Mouse (Mus musculus) right cerebral cortex, postnatal 36 days (tissue): ENCODE data around the gene Actn4.
A peak's percentile ranks its signal among the peaks of the same experiment; 100 is the strongest.

Experiments used
- DNase-seq, 2 experiments: peaks; one replicate each; pipeline ENCODE4 v3.0.0; 2022; ENCODE audit warnings: low spot score in 2 of 2, mixed read lengths in 1 of 2

The Actn4 gene

DNA sequence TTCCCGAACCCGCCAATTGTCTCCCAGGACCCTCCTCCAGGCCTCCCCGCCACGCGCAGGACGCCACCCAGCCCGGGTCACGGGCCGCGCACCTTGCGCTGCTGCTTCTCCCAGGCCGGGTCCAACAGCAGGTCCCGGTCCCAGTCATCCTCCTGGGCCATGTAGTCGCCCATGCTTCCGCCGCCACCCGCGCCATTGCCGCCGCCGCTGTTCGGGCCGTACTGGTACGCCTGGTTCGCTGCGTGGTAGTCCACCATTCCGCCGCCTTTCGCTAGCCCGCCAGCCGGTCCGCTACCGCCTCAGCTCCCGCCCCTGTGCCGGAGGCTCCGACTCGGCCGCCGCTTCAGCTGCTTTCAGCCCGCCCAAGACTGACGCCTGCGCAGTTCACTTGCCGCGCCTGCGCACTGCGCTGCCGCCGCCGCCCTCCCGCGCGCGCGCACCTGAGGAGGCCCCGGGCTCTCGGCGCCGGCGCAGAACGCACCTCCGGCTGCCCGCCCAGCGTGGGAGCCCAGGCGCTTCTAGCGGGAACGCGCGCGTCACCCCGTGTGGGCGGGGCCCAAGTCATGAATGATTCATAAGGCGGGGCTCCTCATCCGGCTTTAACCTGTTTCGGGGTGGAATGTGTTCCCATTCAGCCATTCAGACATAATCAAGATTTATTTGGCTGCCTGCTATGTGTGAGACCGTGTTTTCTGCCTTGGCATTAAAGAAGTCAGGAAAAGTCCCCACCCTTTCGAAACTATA lies at the start of gene Actn4:
Actn4 (minus strand) TSS at position 414 of the 744 bp plus-strand sequence.
- peak; percentile 98 for DNase-seq

DNA sequence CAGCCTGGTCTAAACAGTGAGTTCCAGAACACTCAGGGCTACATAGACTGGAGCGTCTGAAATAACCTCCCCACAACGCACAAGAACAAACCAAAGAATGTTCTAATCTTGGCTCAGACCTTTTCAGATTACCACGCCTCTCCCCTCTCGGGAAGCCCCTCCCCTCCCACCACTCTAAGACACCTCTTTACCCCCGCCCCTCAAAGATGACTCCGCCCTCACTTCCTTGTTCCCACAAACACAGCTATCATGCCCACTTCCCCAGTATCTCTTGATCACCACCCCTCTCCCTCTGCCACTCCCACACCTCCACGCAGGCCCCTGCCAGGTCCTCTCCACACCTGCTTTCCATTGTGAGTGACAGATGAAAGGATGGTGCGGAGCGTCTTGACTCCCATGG lies 46.6 kb upstream of the Actn4 start:
- DNase-seq = no peak

DNA sequence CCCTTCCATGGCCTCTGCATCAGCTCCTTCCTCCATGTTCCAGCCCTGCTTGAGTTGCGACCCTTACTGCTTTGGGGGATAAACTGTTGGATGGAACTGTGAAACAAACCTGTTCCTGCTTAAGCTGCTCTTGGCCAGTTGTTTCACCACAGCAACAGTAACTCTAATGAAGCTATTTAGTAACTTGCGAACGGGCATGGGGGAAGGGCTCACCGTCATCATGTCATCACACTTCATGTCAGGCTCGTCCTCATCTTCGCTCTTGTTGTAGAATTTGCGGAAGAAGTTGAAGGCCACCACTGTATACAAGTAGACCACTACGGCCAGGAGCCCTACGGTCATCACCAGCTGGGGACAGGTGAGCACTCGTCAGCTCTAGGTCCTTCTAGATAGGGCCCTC lies 46.0 kb upstream of the Actn4 start:
- DNase-seq = no peak

DNA sequence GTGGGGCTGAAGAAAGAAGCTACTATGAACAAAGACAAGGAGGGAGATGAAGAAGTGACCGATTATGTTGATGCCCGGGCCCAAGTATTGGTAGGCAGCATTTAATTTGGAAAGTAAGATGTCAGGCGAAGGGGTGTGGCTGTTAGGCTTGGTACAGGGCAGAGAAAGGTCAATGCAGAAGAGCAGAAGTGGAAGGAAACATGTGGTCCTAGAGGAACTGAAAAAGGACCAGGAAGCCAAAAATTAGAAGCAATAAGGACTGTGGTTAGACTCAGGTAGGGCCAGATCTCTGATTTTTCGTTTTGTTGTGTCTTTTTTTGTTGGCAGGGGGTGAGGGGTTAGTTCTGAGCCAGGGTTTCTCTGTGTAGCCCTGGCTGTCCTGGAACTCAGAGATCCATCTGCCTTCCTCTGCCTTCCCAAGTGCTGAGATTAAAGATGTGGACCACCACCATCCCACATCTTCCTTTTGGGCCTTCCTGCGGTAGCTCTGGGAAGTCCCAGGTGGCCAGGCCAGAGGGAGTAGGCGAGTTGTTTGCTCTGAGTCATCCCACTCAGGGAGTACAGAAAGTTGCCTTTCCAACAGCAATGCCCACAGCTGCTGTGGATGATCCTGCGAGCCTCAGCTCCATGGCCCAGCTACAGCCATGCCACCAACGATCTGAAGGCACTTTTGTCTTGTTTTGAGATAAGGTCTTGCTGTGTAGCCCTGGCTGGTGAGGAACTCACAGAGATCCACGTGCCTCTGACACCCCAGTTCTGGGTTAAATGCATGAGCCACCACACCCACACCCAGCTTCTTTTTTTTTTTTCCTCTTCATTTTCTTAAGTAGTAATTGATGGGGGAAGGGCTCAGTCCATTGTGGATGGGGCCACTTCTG lies 45.3 kb upstream of the Actn4 start:
- DNase-seq = peak in 1 of 2 experiments; percentile 6

DNA sequence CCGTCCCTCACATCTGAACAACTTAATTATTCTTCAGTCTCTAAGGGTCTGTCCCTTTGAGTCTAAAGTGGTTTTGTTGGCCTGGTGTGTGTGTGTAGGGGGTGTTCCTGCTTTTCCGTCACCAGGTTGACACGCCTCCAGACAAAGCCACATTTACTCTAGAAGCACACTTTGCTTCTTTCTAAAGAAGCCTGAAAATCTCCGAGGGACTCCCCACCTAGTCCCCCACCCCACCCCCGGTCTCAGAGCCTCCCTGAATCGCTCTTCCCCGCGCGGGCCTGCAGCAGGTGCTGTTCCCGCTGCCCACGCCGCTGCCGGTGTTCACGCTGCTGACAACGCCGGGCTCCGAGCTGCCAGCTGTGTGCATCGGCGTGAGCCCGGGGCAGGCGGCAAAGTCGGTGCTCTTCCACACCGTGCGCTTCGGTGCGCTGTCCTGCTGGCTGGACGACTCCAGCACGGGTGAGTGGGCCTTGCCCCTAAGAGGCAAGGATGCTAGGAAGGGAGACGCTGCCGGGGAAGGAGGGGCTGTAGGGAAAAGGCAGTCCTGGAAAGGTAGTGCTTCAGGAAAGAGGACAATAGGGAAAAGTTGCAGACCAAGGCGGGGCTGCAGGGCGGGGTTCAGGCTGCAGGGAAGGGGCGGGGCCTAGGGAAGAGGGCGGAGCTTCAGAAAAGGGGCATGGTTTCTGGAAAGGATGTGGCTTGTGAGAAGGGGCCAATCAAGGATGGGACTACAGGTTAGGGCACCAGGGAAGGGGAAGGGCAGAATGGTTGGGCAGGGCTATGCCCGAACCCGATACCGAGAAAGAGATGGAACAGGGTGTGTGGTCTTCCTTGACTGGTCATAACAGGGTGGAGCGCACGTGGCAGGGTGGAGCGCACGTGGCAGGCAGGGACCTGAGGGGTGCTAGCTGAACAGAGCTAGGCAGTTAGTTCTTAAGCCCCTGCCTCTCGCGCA lies 38.8 kb upstream of the Actn4 start:
- DNase-seq = peak in 1 of 2 experiments; percentile 16

DNA sequence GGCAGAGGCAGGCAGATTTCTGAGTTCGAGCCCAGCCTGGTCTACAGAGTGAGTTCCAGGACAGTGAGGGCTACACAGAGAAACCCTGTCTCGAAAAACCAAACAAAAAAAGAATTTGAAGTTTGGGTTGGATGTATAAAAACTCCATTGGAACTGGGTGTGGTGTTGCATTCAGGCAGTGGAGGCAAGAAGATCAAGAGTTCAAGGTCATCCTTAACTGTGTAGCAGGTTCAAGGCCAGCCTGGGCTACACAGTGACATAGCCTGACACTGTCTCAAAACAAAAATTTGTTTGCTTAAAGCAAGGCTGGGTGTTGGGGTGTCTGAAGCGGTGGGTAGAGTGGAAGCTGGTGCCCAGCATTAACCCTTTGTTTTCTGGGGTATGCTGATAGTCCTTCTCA lies 31.3 kb upstream of the Actn4 start:
- DNase-seq = no peak

DNA sequence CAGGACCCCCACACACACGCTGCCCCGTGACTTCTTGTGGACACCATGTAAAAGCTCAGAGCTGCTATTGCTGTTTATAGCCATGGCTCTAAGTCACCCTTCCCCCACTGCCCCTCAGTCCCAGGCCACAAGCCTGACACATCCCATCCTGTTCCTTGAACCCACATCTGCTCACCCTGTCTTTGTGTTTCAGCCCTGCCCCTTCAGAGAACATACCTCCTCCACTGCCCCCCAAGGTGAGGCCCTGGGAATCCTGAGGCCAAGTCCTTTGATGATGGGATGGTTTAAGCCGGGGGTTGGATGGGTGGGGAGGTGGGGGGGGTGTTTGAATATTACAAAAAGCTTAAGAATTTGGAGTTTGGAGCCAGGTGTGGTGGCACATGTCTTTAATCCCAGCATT lies 30.9 kb upstream of the Actn4 start:
- no peak for DNase-seq

DNA sequence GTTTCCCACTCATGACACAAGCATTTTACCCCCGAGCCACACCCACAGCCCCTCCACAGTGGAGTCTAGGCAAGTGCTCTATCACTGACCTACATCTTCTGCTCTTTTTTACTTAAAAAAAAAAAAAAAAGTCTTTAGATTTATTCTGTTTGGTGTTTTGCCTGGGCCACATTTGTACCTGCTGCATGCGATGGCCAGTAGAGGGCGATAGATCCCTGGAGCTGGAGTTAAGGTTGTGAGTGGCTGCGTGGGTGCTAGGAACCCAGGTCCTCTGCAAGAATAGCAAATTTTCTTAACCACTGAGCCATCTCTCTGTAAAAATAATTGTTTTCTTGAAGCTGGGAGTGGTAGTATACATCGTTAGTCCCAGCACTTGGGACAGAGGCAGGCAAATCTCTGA lies 29.5 kb upstream of the Actn4 start:
- no peak for DNase-seq

DNA sequence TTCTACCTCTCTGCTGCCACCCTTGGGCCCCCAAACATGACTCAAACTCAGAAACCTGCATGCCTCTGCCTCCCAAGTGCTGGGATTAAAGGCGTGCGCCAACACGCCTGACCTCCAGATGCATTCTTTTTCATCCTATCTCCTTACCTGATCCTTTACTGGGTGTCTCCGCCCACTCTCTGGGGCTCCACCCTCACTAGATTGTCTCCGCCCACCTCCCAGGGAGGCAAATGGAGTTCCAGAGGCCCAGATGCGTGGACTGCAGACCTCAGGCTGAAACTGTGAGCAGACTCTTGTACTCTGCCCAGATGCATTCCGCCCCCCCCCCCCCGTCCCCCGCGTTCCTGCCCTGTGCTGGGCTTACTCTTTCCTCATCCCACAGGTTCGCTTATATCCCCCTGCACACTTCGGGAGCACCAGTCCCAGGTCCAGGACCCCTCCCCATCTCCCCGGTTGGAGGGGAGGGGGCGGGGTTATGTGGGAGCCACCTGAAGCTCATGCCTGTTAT lies 28.7 kb upstream of the Actn4 start:
- DNase-seq = no peak

DNA sequence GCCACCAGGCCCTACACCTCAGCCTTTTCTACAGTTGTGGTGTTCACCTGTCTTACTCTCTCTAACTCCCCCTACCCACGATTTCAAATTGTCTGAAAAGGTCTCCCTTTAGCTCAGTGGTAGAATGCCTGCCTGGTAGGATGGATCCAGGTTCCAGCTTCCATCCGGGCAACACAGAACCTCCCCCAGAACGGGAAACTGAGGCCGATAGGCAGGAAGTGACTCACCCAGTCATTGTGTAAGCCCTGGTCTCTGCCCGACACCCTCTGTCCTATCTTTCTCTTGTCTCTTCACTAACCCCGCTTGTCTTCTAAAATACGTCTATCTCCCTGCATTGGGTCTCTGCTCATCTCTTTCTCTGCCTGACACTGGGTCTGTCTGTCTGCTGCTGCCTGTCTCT lies 23.1 kb upstream of the Actn4 start:
- no peak for DNase-seq

DNA sequence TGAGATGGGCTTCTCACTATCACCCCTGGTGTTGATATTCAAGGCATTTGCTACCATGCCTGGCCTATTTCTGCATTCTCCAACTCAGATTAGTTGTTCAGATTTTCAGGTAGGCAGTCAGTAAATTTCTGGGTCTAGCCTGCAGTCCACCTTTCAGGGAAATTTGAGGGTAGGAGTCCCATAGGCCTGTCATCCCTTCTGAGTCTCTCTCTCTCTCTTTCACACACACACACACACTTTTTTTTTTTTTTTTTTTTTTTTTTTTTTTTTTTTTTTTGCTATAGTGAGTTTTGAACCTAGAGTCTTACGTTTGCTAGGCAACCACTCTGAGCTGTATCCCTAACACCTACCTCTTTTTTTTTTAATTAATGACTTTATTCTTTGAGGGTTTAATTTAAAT lies 22.3 kb upstream of the Actn4 start:
- no peak for DNase-seq

DNA sequence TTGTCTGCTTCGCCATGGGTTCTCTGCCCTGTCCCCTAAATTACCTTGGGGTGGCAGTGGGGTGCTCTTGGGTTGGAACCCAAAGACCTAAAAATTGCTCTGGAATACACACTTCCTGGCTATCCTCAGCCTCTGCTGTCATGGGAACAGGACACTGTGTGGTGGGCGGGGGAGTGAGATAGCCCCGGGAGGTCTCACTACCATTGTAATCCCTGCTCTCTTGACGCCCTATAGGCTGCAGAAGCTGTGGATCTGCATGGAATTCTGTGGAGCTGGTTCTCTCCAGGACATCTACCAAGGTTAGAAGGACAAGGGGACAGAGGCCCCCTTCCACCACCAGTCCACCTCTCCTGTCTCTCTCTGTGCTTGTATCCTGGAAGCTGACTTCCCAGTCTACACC lies 21.7 kb upstream of the Actn4 start:
- no peak for DNase-seq

DNA sequence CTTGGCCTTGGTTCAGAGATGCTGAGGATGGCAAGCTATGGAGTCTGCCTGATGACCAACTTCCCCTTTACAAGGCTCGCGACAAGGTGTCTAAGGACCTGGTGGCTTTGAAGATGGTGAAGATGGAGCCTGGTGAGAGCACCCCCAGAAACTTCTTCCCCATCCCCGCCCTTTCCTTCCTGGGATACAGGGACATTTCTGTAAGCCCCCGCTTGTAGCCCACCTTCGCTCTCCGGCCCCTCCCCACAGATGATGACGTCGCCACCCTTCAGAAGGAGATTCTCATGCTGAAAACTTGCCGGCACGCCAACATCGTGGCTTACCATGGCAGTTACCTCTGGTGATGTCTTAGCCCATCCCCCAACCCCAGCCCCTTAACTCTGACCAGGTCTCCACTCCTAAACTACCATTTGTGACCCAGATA lies 21.0 kb upstream of the Actn4 start:
- DNase-seq = no peak

DNA sequence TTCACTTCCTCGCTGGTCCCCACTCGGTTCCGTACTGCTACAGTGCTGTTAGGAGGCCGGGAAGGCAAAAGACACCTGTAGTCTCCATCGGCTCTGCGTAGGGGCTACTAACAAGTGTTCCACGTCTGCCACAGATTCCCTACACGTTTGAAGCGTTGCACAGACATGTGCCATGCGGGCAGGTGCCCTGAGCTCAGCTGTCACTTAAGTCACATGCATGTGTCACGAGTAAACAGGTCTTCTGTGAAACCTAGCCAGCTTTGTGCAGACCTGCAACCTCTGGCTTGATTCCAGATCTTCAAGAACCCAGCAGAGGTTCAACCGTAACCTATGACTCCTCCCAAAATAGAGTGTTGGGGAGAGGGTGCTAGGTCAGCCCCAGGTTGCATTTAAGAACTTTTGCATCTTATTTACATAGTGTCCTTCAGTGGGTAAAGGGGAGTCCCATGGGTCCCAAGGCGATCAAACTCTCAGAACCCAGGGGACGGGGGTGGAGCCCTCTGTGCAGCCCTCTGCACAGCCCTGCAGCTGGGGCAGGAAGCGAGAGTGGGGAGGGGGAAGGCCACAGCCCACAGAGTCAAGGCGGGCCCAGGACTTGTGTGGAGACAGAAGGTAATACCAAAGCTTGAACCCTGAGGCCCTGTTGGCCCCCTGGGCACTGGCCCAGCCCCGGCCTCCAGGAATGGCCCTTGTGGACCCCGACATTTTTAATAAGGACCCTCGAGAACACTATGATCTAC lies 20.3 kb upstream of the Actn4 start:
- DNase-seq = no peak

DNA sequence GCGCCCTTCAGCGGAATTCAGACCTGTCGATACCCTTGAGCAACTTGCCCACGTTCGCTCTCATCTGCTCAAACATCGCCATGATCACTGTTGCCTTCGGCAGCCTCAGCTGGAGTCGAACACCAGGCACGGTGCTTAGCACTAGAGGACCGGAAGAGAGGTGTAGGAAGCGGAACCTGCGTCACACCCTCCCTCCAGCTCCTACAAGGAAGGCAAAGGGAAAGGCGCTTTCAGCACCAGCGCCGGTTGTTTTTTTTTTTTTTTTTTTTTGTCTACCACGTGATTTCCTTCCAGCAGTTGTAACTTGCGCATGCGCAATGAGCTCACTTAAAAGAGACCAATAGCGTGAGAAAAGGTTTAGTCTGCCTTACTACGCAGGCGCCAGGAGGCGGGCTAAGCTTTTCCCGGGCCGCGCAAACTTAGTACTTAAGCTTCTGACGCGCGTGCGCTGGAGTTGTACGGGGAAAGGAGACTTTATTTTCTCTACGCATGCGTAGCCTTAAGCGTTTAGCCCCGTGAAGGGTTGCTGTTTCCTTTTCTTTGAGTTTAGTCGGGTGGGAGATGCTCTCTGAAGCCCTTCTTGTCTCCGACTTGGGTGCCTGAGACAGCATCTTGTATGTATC lies 19.6 kb upstream of the Actn4 start, which contains the start of the genes Eif3k and Map4k1:
Eif3k (minus strand) TSS at position 214 of the 623 bp plus-strand sequence.
Map4k1 (plus strand) TSS at position 400 of the 623 bp plus-strand sequence.
- peak; percentile 97 to 99 for DNase-seq

DNA sequence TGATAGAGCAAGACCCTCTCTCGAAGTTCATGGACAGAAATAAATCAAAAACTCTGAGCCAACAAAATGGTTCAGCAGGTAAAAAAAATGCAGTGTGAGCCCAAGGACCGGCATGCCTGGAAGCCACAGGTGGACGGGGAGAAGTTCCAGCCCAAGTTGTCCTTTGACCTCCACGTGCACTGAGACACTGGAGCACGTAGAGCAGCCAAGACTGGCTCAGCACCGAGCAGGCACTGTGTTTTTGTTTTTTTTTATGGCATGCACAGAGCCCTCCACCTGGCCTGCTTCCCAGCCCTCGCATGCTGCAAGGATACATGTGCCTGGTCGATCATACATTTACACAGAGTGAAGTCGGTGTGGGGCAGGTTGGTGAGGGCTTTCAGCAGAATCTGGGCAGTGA lies 15.4 kb upstream of the Actn4 start:
- no peak for DNase-seq

DNA sequence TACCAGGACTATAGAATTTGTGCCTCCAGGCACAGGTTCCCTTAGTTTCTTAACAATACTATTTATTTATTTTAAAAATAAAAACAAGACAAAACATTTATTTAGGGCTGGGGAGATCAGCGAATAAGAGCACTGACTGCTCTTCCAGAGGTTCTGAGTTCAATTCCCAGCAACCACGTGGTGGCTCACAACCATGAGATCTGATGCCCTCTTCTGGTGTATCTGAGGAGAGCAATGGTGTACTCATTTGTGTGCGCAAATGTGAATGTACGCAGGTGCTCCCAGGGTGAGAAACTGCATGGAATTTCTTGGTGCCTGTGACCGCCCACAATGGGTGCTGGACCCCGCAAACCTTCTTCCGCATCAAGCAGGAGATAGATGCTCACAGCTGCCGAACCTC lies 10.9 kb upstream of the Actn4 start:
- DNase-seq = no peak

DNA sequence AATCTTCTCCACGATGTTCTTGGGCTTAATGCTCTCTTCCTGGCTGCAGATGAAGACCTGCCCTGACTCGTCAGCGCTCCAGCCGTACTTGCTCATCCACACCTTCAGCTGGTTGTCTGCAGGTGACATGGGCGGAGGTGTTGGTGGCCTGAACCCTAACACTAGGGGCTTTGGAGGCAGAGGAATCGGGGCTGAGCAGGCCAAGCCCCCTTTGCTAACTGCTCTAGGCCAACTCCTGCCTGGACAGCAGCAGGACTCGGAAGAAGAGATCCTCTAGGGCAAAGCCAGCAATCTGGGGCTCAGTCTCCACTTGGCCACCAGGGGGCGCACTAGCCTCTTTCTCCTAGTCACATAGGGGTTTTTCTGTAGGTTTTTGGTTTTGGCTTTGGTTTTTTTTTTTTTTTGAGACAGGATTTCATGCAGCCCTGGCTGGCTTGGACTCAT lies 10.4 kb upstream of the Actn4 start:
- peak; percentile 52 to 61 for DNase-seq

DNA sequence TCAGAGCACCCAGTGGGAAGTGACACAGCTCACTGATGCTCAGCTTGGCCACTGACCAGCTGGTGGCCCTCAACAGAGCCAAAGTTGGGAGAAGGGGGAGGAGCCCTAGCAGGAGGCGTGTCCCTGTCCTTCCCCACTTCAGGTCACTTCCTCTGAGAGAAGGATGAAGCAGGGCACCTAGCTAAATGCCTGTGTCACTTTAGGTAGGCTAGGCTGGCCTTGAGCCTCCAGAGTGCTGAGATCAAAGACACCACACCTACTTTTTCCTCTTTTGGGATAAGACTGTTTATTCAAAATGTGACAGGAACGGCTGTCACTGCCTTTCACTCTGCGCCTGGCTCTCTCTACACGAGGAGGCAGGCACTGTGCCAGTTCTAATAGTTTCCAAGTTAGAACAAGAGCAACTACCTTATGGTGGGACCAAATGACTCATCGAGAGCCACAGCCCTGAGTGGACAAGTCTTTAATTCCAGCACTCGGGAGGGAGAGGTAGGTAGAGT lies 9.7 kb upstream of the Actn4 start:
- DNase-seq = no peak

DNA sequence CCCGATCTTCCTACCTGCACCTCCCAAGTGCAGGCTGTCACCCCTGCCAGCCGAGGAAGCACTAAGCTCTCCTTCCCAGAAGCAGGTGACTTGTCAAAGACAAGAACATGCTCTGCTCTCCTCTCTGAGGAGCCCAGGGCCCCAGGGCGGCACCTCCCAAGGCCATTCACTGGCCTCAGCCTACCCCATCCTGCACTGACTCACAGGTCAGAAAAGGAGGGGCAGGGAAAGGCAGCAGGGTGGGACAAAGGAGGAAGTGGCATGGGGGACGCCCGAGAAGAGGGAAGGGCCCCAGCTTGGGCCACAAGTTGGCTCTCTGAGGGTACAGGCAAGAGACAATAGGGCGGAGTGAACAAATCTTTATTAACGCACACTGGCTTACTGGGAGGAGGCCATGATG lies 8.9 kb upstream of the Actn4 start:
- DNase-seq = no peak
